Mouse (Mus musculus): ENCODE measurements around the gene Gpc5. TPM values are rescaled to one million over a fixed set of nuclear protein-coding genes. Genes with fewer than 3 reads are reported as not detected.

The Gpc5 gene
- polyA plus RNA-seq, 1 experiment = not detected

DNA sequence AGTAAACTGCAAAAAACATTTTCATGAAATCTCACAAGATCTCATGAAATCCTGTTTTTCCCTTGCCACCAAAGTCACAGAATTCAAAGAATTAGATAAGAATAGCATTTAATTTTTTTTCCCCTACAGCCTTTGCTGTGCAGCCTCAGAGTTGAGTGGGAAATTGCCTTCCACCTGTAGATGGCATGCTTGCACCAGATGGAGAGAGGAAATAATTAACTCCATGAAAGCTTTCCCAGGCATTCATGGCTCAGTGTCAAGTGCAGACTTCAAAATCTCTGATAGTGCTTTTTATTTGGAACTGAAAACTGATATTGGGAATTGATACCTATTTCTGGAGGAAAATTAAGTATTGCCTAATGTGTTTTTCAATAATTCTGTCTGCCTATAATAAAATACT is 393.1 kb downstream of the Gpc5 start:
- no peaks in the 10 kb centered on the region for H3K36me3 ChIP-seq (ENCODE audit: control insufficient read depth, insufficient read depth, low read length)
- no peak for TF ChIP-seq POLR2A (IDR thresholded peaks at IDR 0.05; ENCODE audit: low read depth, low read length)
- TF ChIP-seq CTCF (IDR thresholded peaks at IDR 0.05; ENCODE audit: extremely low read depth, insufficient read length, insufficient replicate concordance, low read depth, low read length) = no peak
- H3K27ac ChIP-seq (ENCODE audit: insufficient read depth, low read depth, low read length) = no peak overlapping the region
- no peaks in the 10 kb centered on the region for H3K4me1 ChIP-seq (ENCODE audit: control insufficient read depth, insufficient read depth, insufficient read length, low read length)
- no peaks in the 10 kb centered on the region for H3K27me3 ChIP-seq (ENCODE audit: control insufficient read depth, insufficient read depth, low read length)
- no peak overlapping the region for H3K4me3 ChIP-seq (ENCODE audit: low read depth, low read length)

DNA sequence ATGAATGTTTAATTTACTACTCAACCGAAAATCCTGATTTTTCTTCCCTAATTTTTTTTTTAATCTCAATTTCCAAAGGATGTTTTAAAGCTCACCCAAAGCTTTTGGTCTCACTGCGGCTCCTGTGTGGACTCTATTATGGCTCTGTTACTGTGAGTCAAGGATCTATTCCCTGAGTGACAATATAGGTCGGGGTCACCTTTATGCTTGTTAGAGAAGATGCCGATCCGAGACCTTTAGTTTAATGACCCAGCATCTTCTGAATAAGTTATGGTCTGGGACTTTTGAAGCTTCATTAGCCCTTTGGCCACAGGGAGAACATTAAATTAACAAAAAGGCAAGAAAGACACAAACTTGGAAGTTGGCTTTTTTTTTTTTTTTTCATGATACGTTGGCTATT is 408.8 kb downstream of the Gpc5 start:
- Histone ChIP-seq H3K27ac (ENCODE audit: insufficient read depth, low read depth, low read length) (no peak overlapping the region), H3K36me3 (ENCODE audit: control insufficient read depth, insufficient read depth, low read length) (no peaks in the 10 kb centered on the region), H3K4me3 (ENCODE audit: low read depth, low read length) (no peak overlapping the region), H3K27me3 (ENCODE audit: control insufficient read depth, insufficient read depth, low read length) (no peaks in the 10 kb centered on the region), H3K4me1 (ENCODE audit: control insufficient read depth, insufficient read depth, insufficient read length, low read length) (no peaks in the 10 kb centered on the region)
- 85% methylated on average over 6 of the region's 6 CpGs for WGBS
- TF ChIP-seq CTCF (IDR thresholded peaks at IDR 0.05; ENCODE audit: extremely low read depth, insufficient read length, insufficient replicate concordance, low read depth, low read length) = no peak
- no peak for TF ChIP-seq POLR2A (IDR thresholded peaks at IDR 0.05; ENCODE audit: low read depth, low read length)

GRCm38 (mm10) chr14:115546516-115547282 is 454.7 kb downstream of the Gpc5 start:
- H3K4me3 ChIP-seq (ENCODE audit: low read depth, low read length) = no peak overlapping the region
- H3K27me3 ChIP-seq (ENCODE audit: control insufficient read depth, insufficient read depth, low read length) = no peaks in the 10 kb centered on the region
- WGBS = 64% methylated on average over 4 of the region's 4 CpGs
- no peaks in the 10 kb centered on the region for H3K36me3 ChIP-seq (ENCODE audit: control insufficient read depth, insufficient read depth, low read length)
- no peak overlapping the region for H3K27ac ChIP-seq (ENCODE audit: insufficient read depth, low read depth, low read length)
- no peak for TF ChIP-seq POLR2A (IDR thresholded peaks at IDR 0.05; ENCODE audit: low read depth, low read length)
- no peak for TF ChIP-seq CTCF (IDR thresholded peaks at IDR 0.05; ENCODE audit: extremely low read depth, insufficient read length, insufficient replicate concordance, low read depth, low read length)
- H3K4me1 ChIP-seq (ENCODE audit: control insufficient read depth, insufficient read depth, insufficient read length, low read length) = no peaks in the 10 kb centered on the region

GRCm38 (mm10) chr14:115551996-115552395 is 460.0 kb downstream of the Gpc5 start:
- 68% methylated on average over 4 of the region's 4 CpGs for WGBS
- Histone ChIP-seq H3K4me3 (ENCODE audit: low read depth, low read length) (no peak overlapping the region), H3K4me1 (ENCODE audit: control insufficient read depth, insufficient read depth, insufficient read length, low read length) (no peaks in the 10 kb centered on the region), H3K27ac (ENCODE audit: insufficient read depth, low read depth, low read length) (no peak overlapping the region), H3K36me3 (ENCODE audit: control insufficient read depth, insufficient read depth, low read length) (no peaks in the 10 kb centered on the region), H3K27me3 (ENCODE audit: control insufficient read depth, insufficient read depth, low read length) (no peaks in the 10 kb centered on the region)
- TF ChIP-seq CTCF (IDR thresholded peaks at IDR 0.05; ENCODE audit: extremely low read depth, insufficient read length, insufficient replicate concordance, low read depth, low read length) (no peak), POLR2A (IDR thresholded peaks at IDR 0.05; ENCODE audit: low read depth, low read length) (no peak)

DNA sequence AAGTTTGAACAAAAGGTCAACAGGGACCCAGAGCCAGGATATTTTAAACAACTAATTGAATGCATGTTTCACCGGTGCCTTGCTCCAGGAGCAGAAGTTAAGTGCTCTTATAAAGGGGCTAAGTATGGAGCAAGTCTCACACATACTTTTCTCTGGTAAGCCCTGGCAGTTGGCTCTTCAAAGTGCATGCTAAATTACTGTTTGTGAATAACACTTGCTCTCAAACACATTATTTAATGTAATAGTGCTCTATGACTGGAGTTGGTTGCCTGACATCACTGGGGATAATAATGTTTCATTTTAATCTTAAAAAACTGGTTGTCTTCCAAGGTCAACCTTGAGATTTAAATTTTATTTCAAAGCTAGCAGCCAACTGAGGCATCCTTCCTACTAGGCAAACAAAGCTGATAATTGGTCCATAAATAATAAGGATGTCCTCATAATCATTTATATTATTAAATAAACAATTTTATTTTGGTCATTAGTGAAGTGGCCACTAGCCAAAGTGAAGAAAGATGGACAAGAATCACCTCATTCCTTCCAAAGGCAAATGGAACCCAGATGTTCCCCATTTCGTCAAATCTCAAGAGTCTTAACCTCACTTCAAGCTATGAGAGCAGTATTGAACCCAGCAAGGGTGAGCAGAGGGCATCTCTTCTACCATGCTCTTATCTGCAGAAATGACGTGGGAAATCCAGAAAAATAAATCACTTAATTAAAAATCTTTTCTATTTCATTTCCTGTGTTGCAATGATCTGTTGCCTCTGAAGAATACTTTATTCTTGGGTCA is 488.6 kb downstream of the Gpc5 start:
- no peaks in the 10 kb centered on the region for H3K27me3 ChIP-seq (ENCODE audit: control insufficient read depth, insufficient read depth, low read length)
- 70% methylated on average over 3 of the region's 3 CpGs for WGBS
- H3K4me3 ChIP-seq (ENCODE audit: low read depth, low read length) = no peak overlapping the region
- no peaks in the 10 kb centered on the region for H3K36me3 ChIP-seq (ENCODE audit: control insufficient read depth, insufficient read depth, low read length)
- no peak overlapping the region for H3K27ac ChIP-seq (ENCODE audit: insufficient read depth, low read depth, low read length)
- H3K4me1 ChIP-seq (ENCODE audit: control insufficient read depth, insufficient read depth, insufficient read length, low read length) = no peaks in the 10 kb centered on the region
- TF ChIP-seq POLR2A (IDR thresholded peaks at IDR 0.05; ENCODE audit: low read depth, low read length) (no peak), CTCF (IDR thresholded peaks at IDR 0.05; ENCODE audit: extremely low read depth, insufficient read length, insufficient replicate concordance, low read depth, low read length) (no peak)

DNA sequence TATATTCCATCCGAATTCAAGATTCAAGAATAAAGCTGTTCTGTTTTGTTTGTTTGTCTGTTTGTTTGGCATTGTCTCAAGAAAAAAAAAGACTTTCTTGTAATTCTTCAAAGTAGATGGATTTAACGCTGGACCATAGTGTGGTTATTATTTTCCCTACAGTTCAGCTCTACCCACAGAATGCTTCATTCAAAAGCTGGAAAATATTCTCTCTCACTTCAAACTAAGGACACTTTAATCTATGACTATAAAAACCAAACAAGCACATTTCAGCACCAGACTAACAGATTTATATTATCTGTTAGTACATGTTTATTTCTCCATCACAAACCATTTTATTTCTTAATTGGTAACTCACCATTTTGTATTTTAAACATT is 489.2 kb downstream of the Gpc5 start:
- no peaks in the 10 kb centered on the region for H3K36me3 ChIP-seq (ENCODE audit: control insufficient read depth, insufficient read depth, low read length)
- no peaks in the 10 kb centered on the region for H3K27me3 ChIP-seq (ENCODE audit: control insufficient read depth, insufficient read depth, low read length)
- no peak overlapping the region for H3K27ac ChIP-seq (ENCODE audit: insufficient read depth, low read depth, low read length)
- TF ChIP-seq POLR2A (IDR thresholded peaks at IDR 0.05; ENCODE audit: low read depth, low read length) (no peak), CTCF (IDR thresholded peaks at IDR 0.05; ENCODE audit: extremely low read depth, insufficient read length, insufficient replicate concordance, low read depth, low read length) (no peak)
- H3K4me3 ChIP-seq (ENCODE audit: low read depth, low read length) = no peak overlapping the region
- H3K4me1 ChIP-seq (ENCODE audit: control insufficient read depth, insufficient read depth, insufficient read length, low read length) = no peaks in the 10 kb centered on the region
- 75% methylated on average over 2 of the region's 2 CpGs for WGBS

- no peaks in the 10 kb centered on the region for H3K4me1 ChIP-seq (ENCODE audit: control insufficient read depth, insufficient read depth, insufficient read length, low read length)
- TF ChIP-seq CTCF (IDR thresholded peaks at IDR 0.05; ENCODE audit: extremely low read depth, insufficient read length, insufficient replicate concordance, low read depth, low read length) (no peak), POLR2A (IDR thresholded peaks at IDR 0.05; ENCODE audit: low read depth, low read length) (no peak)
- 64% methylated on average over 8 of the region's 8 CpGs for WGBS
- no peaks in the 10 kb centered on the region for H3K27me3 ChIP-seq (ENCODE audit: control insufficient read depth, insufficient read depth, low read length)
- H3K4me3 ChIP-seq (ENCODE audit: low read depth, low read length) = no peak overlapping the region
- H3K36me3 ChIP-seq (ENCODE audit: control insufficient read depth, insufficient read depth, low read length) = no peaks in the 10 kb centered on the region
- H3K27ac ChIP-seq (ENCODE audit: insufficient read depth, low read depth, low read length) = no peak overlapping the region
These were observed 508.4 kb downstream of the Gpc5 start for GRCm38 (mm10) chr14:115600259-115601029.
